Mouse (Mus musculus) neural tube, embryonic 14.5 days (tissue): ENCODE data around the gene Pdia5. TPM values are rescaled to one million over a fixed set of nuclear protein-coding genes. Genes with fewer than 3 reads are reported as not detected.
A peak's percentile ranks its signal among the peaks of the same experiment; 100 is the strongest.

Experiments
- ATAC-seq: fragments of 200-750 bp; cut with Nextera tagmentation; 2 replicates; pipeline ENCODE4 v1.8.0; 2017; ENCODE audit warnings: low read depth, mild to moderate bottlenecking, moderate TSS enrichment, moderate library complexity
- H3K27ac ChIP-seq: fragments of 300-500 bp; sonication (generic); 2 replicates; pipeline ENCODE4 v1.5.1; 2014; ENCODE audit warnings: low read depth, mild to moderate bottlenecking, control low read depth, low read length, moderate library complexity, mixed read lengths
- H3K27me3 ChIP-seq: fragments of 300-500 bp; sonication (generic); 2 replicates; pipeline ENCODE4 v1.6.1; 2014; ENCODE audit warnings: low read length; ENCODE audit not compliant: control insufficient read depth, insufficient read depth
- H3K36me3 ChIP-seq: fragments of 300-500 bp; sonication (generic); 2 replicates; pipeline ENCODE4 v1.6.1; 2014; ENCODE audit warnings: low read length, mixed read lengths; ENCODE audit not compliant: control insufficient read depth, insufficient read depth
- H3K4me1 ChIP-seq: fragments of 300-500 bp; sonication (generic); 2 replicates; pipeline ENCODE4 v1.6.1; 2014; ENCODE audit warnings: low read length; ENCODE audit not compliant: control insufficient read depth, insufficient read depth
- H3K4me2 ChIP-seq: fragments of 300-500 bp; sonication (generic); 2 replicates; pipeline ENCODE4 v1.6.1; 2014; ENCODE audit warnings: mild to moderate bottlenecking, low read depth, low read length, control low read depth
- H3K4me3 ChIP-seq: fragments of 300-500 bp; sonication (generic); 2 replicates; pipeline ENCODE4 v1.5.1; 2014; ENCODE audit warnings: low read depth, low read length, control low read depth, mixed read lengths
- H3K9ac ChIP-seq: fragments of 300-500 bp; sonication (generic); replicated peaks from 2 replicates; pipeline ENCODE4 v1.6.1; 2014; ENCODE audit warnings: low read depth, mild to moderate bottlenecking, control low read depth, low read length, mixed read lengths
- H3K9me3 ChIP-seq: fragments of 300-500 bp; sonication (generic); 2 replicates; pipeline ENCODE4 v1.6.1; 2016; ENCODE audit warnings: low read length; ENCODE audit not compliant: control insufficient read depth
- WGBS: fragments of 180-500 bp; shearing (Covaris S2); extraction: QIAGEN DNeasy Blood & Tissue Kit; methylation state at CpG from one replicate; pipeline ENCODE4 v1.1.7; 2014; 5-methylcytosine and 5-hydroxymethylcytosine counted together
- polyA plus RNA-seq: library from polyadenylated mRNA; unstranded; fragments of >200 nt; fragmentation: Nextera tagmentation; extraction: Ambion mirVana; gene quantifications from 2 replicates; pipeline ENCODE4 v1.2.1, GENCODE M21; 2014

The Pdia5 gene
- polyA plus RNA-seq, 1 experiment from 2014 or later = 3.2 TPM

DNA sequence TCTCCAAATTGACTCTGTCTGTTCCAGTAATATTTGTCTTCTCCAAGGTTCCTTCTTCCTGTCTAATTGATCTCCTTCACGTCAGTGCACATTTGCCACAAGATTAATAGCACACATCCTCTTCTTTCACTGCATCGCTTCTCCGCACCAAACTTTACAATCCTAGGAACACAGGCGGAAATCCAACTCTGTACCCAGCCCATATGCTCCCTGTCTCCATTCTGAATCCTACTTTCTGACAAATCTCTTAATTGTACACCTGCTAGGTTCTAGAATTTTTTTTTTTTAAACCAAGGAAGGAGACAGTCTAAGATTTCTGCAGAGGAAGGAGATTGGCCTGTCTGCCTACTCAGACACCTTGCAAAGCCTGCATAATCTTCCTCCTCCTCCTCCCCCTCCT, 59.1 kb downstream of the Pdia5 start:
- no peak overlapping the region for H3K4me2 ChIP-seq
- no peaks in the 10 kb centered on the region for H3K36me3 ChIP-seq
- WGBS = 74% methylated on average over 4 of the region's 4 CpGs
- H3K27me3 ChIP-seq = no peaks in the 10 kb centered on the region
- no peaks in the 10 kb centered on the region for H3K9me3 ChIP-seq
- no peak overlapping the region for H3K27ac ChIP-seq
- no peak overlapping the region for H3K4me3 ChIP-seq
- no peak for ATAC-seq
- H3K9ac ChIP-seq = no peak overlapping the region
- no peaks in the 10 kb centered on the region for H3K4me1 ChIP-seq

GRCm38 (mm10) chr16:35424926-35425325, 65.7 kb downstream of the Pdia5 start:
- 90% methylated on average over 4 of the region's 4 CpGs for WGBS
- Histone ChIP-seq H3K27me3 (no peaks in the 10 kb centered on the region), H3K9ac (no peak overlapping the region), H3K36me3 (no peaks in the 10 kb centered on the region), H3K9me3 (no peaks in the 10 kb centered on the region), H3K27ac (no peak overlapping the region), H3K4me3 (no peak overlapping the region), H3K4me1 (no peaks in the 10 kb centered on the region), H3K4me2 (no peak overlapping the region)
- ATAC-seq = no peak

GRCm38 (mm10) chr16:35423250-35424139, 67.2 kb downstream of the Pdia5 start:
- Histone ChIP-seq H3K9ac (no peak overlapping the region), H3K36me3 (no peaks in the 10 kb centered on the region), H3K4me1 (no peaks in the 10 kb centered on the region), H3K9me3 (no peaks in the 10 kb centered on the region), H3K4me2 (no peak overlapping the region), H3K27me3 (no peaks in the 10 kb centered on the region), H3K4me3 (no peak overlapping the region), H3K27ac (peak overlapping the region; percentile 40; the same call in 1 of the 2 replicates)
- 0 out of 2 replicates have a peak, but pooled peaks have one; percentile 31 for ATAC-seq
- 62% methylated on average over 18 of the region's 18 CpGs for WGBS

DNA sequence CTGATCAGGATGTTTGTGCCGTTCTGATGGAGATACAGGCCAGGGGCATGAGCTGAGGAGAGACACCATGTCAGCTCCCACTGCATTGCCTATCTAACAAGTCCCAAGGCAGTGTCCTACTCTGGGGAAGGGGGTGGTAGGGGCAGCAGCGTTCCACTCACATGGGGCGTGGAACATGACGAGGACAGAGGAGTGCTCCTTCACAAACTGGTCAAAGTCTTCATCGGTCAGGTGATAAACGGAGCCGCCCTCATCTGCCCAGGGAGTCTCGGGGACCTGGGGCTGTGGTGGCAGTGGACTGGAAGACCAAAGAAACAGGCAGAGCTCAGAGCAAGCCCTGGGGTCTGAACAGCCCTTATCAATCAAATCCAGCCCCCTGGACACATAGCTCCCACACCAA, 68.0 kb downstream of the Pdia5 start:
- no peak overlapping the region for H3K4me3 ChIP-seq
- 96% methylated on average over 8 of the region's 8 CpGs for WGBS
- H3K36me3 ChIP-seq = no peaks in the 10 kb centered on the region
- no peak overlapping the region for H3K4me2 ChIP-seq
- H3K9ac ChIP-seq = no peak overlapping the region
- H3K27me3 ChIP-seq = no peaks in the 10 kb centered on the region
- H3K27ac ChIP-seq = no peak overlapping the region
- no peaks in the 10 kb centered on the region for H3K4me1 ChIP-seq
- no peaks in the 10 kb centered on the region for H3K9me3 ChIP-seq
- no peak for ATAC-seq

- Histone ChIP-seq H3K4me1 (no peaks in the 10 kb centered on the region), H3K4me3 (no peak overlapping the region), H3K9ac (no peak overlapping the region), H3K9me3 (no peaks in the 10 kb centered on the region), H3K36me3 (no peaks in the 10 kb centered on the region), H3K27ac (no peak overlapping the region), H3K27me3 (no peaks in the 10 kb centered on the region), H3K4me2 (no peak overlapping the region)
- WGBS = 80% methylated on average over 4 of the region's 4 CpGs
- ATAC-seq = peak; percentile 39; the same call in 1 of the 2 replicates
These were observed 68.5 kb downstream of the Pdia5 start for GRCm38 (mm10) chr16:35422141-35422540.

- H3K4me2 ChIP-seq = no peak overlapping the region
- 59% methylated on average over 5 of the region's 5 CpGs for WGBS
- no peak for ATAC-seq
These were observed 76.1 kb downstream of the Pdia5 start for GRCm38 (mm10) chr16:35414616-35415015.

GRCm38 (mm10) chr16:35406706-35407105, 84.0 kb downstream of the Pdia5 start:
- Histone ChIP-seq H3K4me1 (peaks cover 3% of the 10 kb centered on the region; the same call in 1 of the 2 replicates), H3K4me2 (no peak overlapping the region), H3K9ac (no peak overlapping the region), H3K27ac (no peak overlapping the region), H3K36me3 (no peaks in the 10 kb centered on the region), H3K27me3 (no peaks in the 10 kb centered on the region), H3K4me3 (no peak overlapping the region), H3K9me3 (no peaks in the 10 kb centered on the region)
- 17% methylated on average over 4 of the region's 4 CpGs for WGBS
- peak; percentile 87; the same call in 1 of the 2 replicates for ATAC-seq

More at GRCm38 (mm10) chr16:35414616-35415015, 76.1 kb downstream of the Pdia5 start:
- no peaks in the 10 kb centered on the region for H3K27me3 ChIP-seq
- no peaks in the 10 kb centered on the region for H3K9me3 ChIP-seq
- H3K9ac ChIP-seq = no peak overlapping the region
- no peak overlapping the region for H3K4me3 ChIP-seq
- H3K27ac ChIP-seq = no peak overlapping the region
- H3K36me3 ChIP-seq = no peaks in the 10 kb centered on the region
- H3K4me1 ChIP-seq = no peaks in the 10 kb centered on the region

DNA sequence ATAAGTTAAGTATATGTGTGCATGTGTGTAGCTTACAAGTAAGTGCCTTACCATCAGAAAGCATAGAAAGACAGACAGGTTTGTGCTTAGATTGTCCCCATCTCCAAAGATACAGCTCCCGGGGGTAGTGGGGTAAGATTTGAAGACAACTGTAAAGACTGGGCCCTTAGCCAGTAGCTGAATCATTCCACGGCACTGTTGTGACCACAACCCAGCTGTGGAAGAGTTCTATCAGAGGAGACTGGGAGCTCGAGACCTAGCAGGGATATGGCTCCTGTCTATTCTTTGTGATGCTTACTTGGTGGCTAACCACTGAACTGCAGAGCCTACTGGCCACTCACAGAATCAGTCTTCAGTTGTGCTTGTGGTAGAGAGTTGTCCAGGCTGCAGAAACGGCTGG, 84.5 kb downstream of the Pdia5 start:
- Histone ChIP-seq H3K9me3 (no peaks in the 10 kb centered on the region), H3K27me3 (no peaks in the 10 kb centered on the region), H3K27ac (no peak overlapping the region), H3K4me2 (no peak overlapping the region), H3K36me3 (no peaks in the 10 kb centered on the region), H3K9ac (no peak overlapping the region), H3K4me3 (no peak overlapping the region), H3K4me1 (peaks cover 3% of the 10 kb centered on the region; the same call in 1 of the 2 replicates)
- no peak for ATAC-seq
- 76% methylated on average over 4 of the region's 4 CpGs for WGBS

DNA sequence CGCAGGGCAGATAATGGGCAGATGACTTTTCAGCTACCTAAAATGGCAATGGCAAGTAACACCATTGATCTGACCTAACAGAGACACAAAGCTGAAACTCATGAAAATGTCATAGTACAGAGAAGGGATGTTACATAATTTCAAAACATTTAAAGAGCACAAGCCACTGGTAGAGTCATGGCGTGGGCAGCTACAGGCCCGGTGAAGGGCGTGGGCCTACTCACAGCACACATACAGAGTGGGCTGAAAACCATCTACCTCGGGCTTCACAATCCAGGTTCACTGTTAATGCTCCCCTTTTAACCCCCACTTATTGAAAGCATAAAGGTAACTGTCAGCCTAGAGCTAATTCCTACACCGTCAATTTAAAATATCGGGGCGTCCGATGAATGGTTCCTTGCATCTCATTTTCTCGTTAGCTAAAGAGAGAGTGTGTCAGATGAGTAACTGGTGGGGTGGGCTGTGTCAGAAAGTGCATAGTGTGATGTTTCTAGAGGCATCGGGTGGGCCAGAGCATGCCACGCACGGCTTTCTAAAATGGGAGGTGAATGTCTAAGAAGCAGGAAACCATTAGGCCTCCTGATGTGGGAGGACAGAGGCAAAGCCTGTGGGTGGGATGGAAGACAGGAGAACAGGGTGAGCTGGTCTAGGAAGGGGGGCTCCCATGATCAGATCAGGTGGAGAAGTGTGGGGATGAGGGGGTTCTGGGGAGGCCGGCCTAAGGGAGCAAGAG, 85.2 kb downstream of the Pdia5 start:
- Histone ChIP-seq H3K4me1 (peaks cover 3% of the 10 kb centered on the region; the same call in 1 of the 2 replicates), H3K36me3 (no peaks in the 10 kb centered on the region), H3K4me3 (no peak overlapping the region), H3K9ac (no peak overlapping the region), H3K27me3 (no peaks in the 10 kb centered on the region), H3K27ac (no peak overlapping the region), H3K9me3 (no peaks in the 10 kb centered on the region), H3K4me2 (no peak overlapping the region)
- no peak for ATAC-seq
- WGBS = 95% methylated on average over 14 of the region's 14 CpGs
